In the genomic region with DNA sequence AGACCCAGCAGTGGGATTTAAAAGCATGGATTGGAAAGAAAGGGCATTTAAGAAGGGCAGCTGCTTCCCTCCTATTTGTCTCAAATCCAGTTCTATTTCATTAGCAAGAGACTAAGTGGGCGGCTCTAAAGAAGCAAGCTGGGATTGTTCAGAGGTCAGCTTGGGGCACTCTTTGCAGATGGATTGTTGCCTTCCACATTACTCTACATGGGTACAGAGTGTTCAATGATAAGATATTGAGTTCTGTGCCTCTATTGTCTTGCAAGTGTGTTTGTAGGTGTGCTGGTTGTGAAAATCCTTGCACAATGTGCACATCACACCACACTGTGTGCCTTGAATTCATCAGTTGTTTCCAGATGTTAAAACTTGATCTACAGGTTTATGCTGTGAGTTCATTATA, we compare ENCODE assay signal across 25 mouse cellular contexts. TPM values are rescaled to one million over a fixed set of nuclear protein-coding genes. Genes with fewer than 3 reads are reported as not detected.
A peak's percentile ranks its signal among the peaks of the same experiment; 100 is the strongest.
DNase-seq lines count a peak whose midpoint lies in the region; ATAC-seq and TF ChIP-seq lines count a peak whose summit lies in the region.
"Had no signal": no experiment of that assay in that cellular context is flagged by ENCODE, and none has a peak within 500 bp of the region (broad histone marks: within the 10 kb centered on the region; RNA-seq: fewer than 3 reads in every experiment).

No protein-coding gene starts in this region.

- no peaks in the 10 kb centered on the region for H3K4me1 ChIP-seq in intestine, embryonic 16.5 days (ENCODE audit: control insufficient read depth, insufficient read depth, low read length)
- H3K4me1 ChIP-seq: embryonic facial prominence, embryonic 10.5 days; embryonic facial prominence, embryonic 12.5 days; forebrain, embryonic 10.5 days; forebrain, embryonic 12.5 days had no signal

- no peak overlapping the region for H3K4me2 ChIP-seq in intestine, embryonic 16.5 days (ENCODE audit: low read depth, low read length)
- H3K4me2 ChIP-seq: embryonic facial prominence, embryonic 12.5 days; forebrain, embryonic 12.5 days had no signal

- H3K9ac ChIP-seq in intestine, embryonic 16.5 days (ENCODE audit: low read depth, low read length) = no peak overlapping the region
- H3K9ac ChIP-seq: embryonic facial prominence, embryonic 12.5 days; forebrain, embryonic 12.5 days had no signal

- no peaks in the 10 kb centered on the region for H3K9me3 ChIP-seq in intestine, embryonic 16.5 days (ENCODE audit: control insufficient read depth, low read length)
- H3K9me3 ChIP-seq: embryonic facial prominence, embryonic 10.5 days; embryonic facial prominence, embryonic 12.5 days; forebrain, embryonic 10.5 days; forebrain, embryonic 12.5 days; G1E had no signal

- TF ChIP-seq CTCF in layer of hippocampus, adult 2 months (conservative IDR thresholded peaks at IDR 0.05) = no peak

- peak overlapping the region; percentile 65 for H3K27ac ChIP-seq in intestine, embryonic 16.5 days (ENCODE audit: low read length)
- no peak overlapping the region for H3K27ac ChIP-seq in layer of hippocampus, adult 2 months
- H3K27ac ChIP-seq: embryonic facial prominence, embryonic 10.5 days; embryonic facial prominence, embryonic 12.5 days; forebrain, embryonic 10.5 days; forebrain, embryonic 12.5 days had no signal

- 61% methylated on average over 1 of the region's 1 CpGs for WGBS in intestine, embryonic 16.5 days

- no peak overlapping the region for H3K4me3 ChIP-seq in intestine, embryonic 16.5 days (ENCODE audit: low read length)
- H3K4me3 ChIP-seq in layer of hippocampus, adult 2 months = no peak overlapping the region
- H3K4me3 ChIP-seq: embryonic facial prominence, embryonic 10.5 days; embryonic facial prominence, embryonic 12.5 days; forebrain, embryonic 10.5 days; forebrain, embryonic 12.5 days had no signal

- peak; percentile 25 for DNase-seq in testis, postnatal 14 days (ENCODE audit: low spot score)
- no peak for DNase-seq in testis, postnatal 10 days (ENCODE audit: low spot score)
- DNase-seq in layer of hippocampus, adult 2 months (ENCODE audit: low spot score in 2 of 2) = no peak
- DNase-seq: adrenal gland, adult 8-10 months; adrenal gland, postnatal 14 days; adrenal gland, postnatal 36 days; B cell, adult 2 months; cerebellum, adult 11-12 months; cerebellum, adult 2 months; cerebellum, adult 9-10 months; cerebellum, postnatal 10 days; cerebellum, postnatal 25 days had no signal

- ATAC-seq in intestine, embryonic 16.5 days = peak; percentile 84
- ATAC-seq in frontal cortex, adult (ENCODE audit: low TSS enrichment) = no peak
- ATAC-seq: activated CD4-positive, CD25-positive, alpha-beta regulatory T cell, adult 4 months; CD4-positive, CD25-positive, alpha-beta regulatory T cell, adult 4 months; forebrain, embryonic 14.5 days; forebrain, embryonic 16.5 days; Patski had no signal

- no peaks in the 10 kb centered on the region for H3K27me3 ChIP-seq in intestine, embryonic 16.5 days (replicated peaks; ENCODE audit: control insufficient read depth, insufficient read depth, low read length)
- H3K27me3 ChIP-seq: CH12.LX; embryonic facial prominence, embryonic 12.5 days; forebrain, embryonic 12.5 days had no signal

- no peaks in the 10 kb centered on the region for H3K36me3 ChIP-seq in intestine, embryonic 16.5 days (ENCODE audit: control insufficient read depth, insufficient read depth, low read length)
- H3K36me3 ChIP-seq: embryonic facial prominence, embryonic 10.5 days; embryonic facial prominence, embryonic 12.5 days; forebrain, embryonic 10.5 days; forebrain, embryonic 12.5 days; G1E had no signal

RNA-seq across cellular contexts. Expression of a gene that starts 19.3 kb away (rescaled TPM):
- 51.1 and 65.7 TPM in 2 replicates for polyA plus RNA-seq in intestine, embryonic 16.5 days (2015; fragmentation: Nextera tagmentation; extraction: Ambion mirVana)
- 10 to 100 TPM; 42.2 to 44.9 TPM for total RNA-seq in layer of hippocampus, adult 2 months (2021)
